Mouse (Mus musculus): ENCODE measurements around the gene Tesc. TPM values are rescaled to one million over a fixed set of nuclear protein-coding genes. Genes with fewer than 3 reads are reported as not detected.
A peak's percentile ranks its signal among the peaks of the same experiment; 100 is the strongest.

Gene Tesc
- polyA plus RNA-seq, 2 experiments = 2.2 to 8.6 TPM

GRCm38 (mm10) chr5:118108124-118108793, 80.7 kb downstream of the Tesc start:
- Histone ChIP-seq H3K27ac (replicated peaks; ENCODE audit: low read depth, low read length) (no peak overlapping the region), H3K9me3 (ENCODE audit: control insufficient read depth, low read length) (no peaks in the 10 kb centered on the region), H3K4me2 (replicated peaks; ENCODE audit: low read depth, low read length, severe bottlenecking) (no peak overlapping the region), H3K36me3 (ENCODE audit: control insufficient read depth, insufficient read depth, low read length) (peaks cover 62% of the 10 kb centered on the region), H3K27me3 (ENCODE audit: control insufficient read depth, insufficient read depth, low read length) (no peaks in the 10 kb centered on the region), H3K4me3 (replicated peaks; ENCODE audit: low read length) (no peak overlapping the region), H3K9ac (ENCODE audit: low read depth, low read length, severe bottlenecking) (no peak overlapping the region), H3K4me1 (ENCODE audit: control insufficient read depth, insufficient read depth, low read length) (0 out of 2 replicates have a peak, but pooled peaks cover 7% of the 10 kb centered on the region)
- 86% methylated on average over 17 of the region's 17 CpGs for WGBS
- ATAC-seq (ENCODE audit: low FRiP score, low read depth) = no peak
- peak; percentile 54 for DNase-seq (ENCODE audit: low spot score)
- no peak for TF ChIP-seq POLR2A (IDR thresholded peaks at IDR 0.05; ENCODE audit: borderline replicate concordance, extremely low read depth, insufficient read depth, insufficient read length)

DNA sequence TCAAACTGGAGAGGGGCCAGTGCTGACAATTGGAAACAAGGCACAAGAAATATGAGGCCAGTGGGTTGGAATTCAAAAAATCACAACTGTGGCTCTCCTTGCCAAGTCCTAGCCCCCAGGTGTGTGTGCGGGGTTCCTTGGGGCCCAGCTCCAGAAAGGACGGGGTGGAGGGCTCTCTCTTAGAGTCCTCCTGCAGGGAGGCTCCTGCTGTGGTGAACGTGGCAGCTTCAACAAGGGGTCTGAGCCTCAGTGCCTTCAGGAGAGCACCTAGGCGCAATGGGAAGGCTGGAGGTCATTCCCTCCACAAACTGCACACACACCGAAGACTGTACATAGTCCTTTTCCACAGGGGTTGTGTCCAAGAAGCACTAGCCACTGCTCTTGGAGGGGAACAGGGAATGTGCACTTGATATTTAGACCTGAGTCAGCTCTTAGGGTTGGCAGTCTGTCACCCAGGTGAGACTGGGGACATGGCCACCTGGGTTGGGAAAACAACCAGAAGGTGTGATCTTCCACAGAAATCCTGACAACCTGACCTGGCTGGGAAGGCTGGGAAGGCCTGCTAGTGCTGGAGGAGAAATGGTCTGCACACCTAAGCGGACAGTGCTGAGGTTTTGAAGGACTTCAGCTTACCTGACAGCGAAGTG, 81.4 kb downstream of the Tesc start:
- no peak for ATAC-seq (ENCODE audit: low FRiP score, low read depth)
- TF ChIP-seq POLR2A (IDR thresholded peaks at IDR 0.05; ENCODE audit: borderline replicate concordance, extremely low read depth, insufficient read depth, insufficient read length) = no peak
- H3K9ac ChIP-seq (ENCODE audit: low read depth, low read length, severe bottlenecking) = no peak overlapping the region
- no peak overlapping the region for H3K4me2 ChIP-seq (replicated peaks; ENCODE audit: low read depth, low read length, severe bottlenecking)
- H3K9me3 ChIP-seq (ENCODE audit: control insufficient read depth, low read length) = no peaks in the 10 kb centered on the region
- H3K27ac ChIP-seq (replicated peaks; ENCODE audit: low read depth, low read length) = no peak overlapping the region
- no peak overlapping the region for H3K4me3 ChIP-seq (replicated peaks; ENCODE audit: low read length)
- H3K36me3 ChIP-seq (ENCODE audit: control insufficient read depth, insufficient read depth, low read length) = peaks cover 61% of the 10 kb centered on the region
- 79% methylated on average over 7 of the region's 7 CpGs for whole genome bisulfite sequencing
- H3K27me3 ChIP-seq (ENCODE audit: control insufficient read depth, insufficient read depth, low read length) = no peaks in the 10 kb centered on the region
- 0 out of 2 replicates have a peak, but pooled peaks cover 7% of the 10 kb centered on the region for H3K4me1 ChIP-seq (ENCODE audit: control insufficient read depth, insufficient read depth, low read length)
- DNase-seq (ENCODE audit: low spot score) = no peak

Other genes with a start within 250 kb of the Tesc start
- gene Nos1, start 246.7 kb upstream of the Tesc start, polyA plus RNA-seq (2012; rRNA removed) = 0.41 and 0.45 TPM in 2 replicates
- 0.32 and 0.70 TPM in 2 replicates for gene Nos1, start 246.7 kb upstream of the Tesc start, polyA plus RNA-seq (2014; fragmentation: Nextera tagmentation; extraction: Ambion mirVana)
- gene Fbxo21, start 51.0 kb upstream of the Tesc start, polyA plus RNA-seq (2012; rRNA removed) = 52.5 and 67.0 TPM in 2 replicates
- 44.2 and 56.4 TPM in 2 replicates for gene Fbxo21, start 51.0 kb upstream of the Tesc start, polyA plus RNA-seq (2014; fragmentation: Nextera tagmentation; extraction: Ambion mirVana)
- gene Fbxw8, start 127.7 kb downstream of the Tesc start, polyA plus RNA-seq (2012; rRNA removed) = 55.2 and 65.3 TPM in 2 replicates
- gene Fbxw8, start 127.7 kb downstream of the Tesc start, polyA plus RNA-seq (2014; fragmentation: Nextera tagmentation; extraction: Ambion mirVana) = 27.9 and 30.4 TPM in 2 replicates
- 0.11 and 0.18 TPM in 2 replicates for gene Hrk, start 136.9 kb downstream of the Tesc start, polyA plus RNA-seq (2012; rRNA removed)
- gene Hrk, start 136.9 kb downstream of the Tesc start, polyA plus RNA-seq (2014; fragmentation: Nextera tagmentation; extraction: Ambion mirVana) = 0.06 and 0.11 TPM in 2 replicates
- 31.4 and 41.2 TPM in 2 replicates for gene Rnft2, start 217.4 kb downstream of the Tesc start, polyA plus RNA-seq (2012; rRNA removed)
- gene Rnft2, start 217.4 kb downstream of the Tesc start, polyA plus RNA-seq (2014; fragmentation: Nextera tagmentation; extraction: Ambion mirVana) = 3.1 and 3.7 TPM in 2 replicates
- 13.8 and 16.8 TPM in 2 replicates for gene 2410131K14Rik, start 217.5 kb downstream of the Tesc start, polyA plus RNA-seq (2012; rRNA removed)
- gene 2410131K14Rik, start 217.5 kb downstream of the Tesc start, polyA plus RNA-seq (2014; fragmentation: Nextera tagmentation; extraction: Ambion mirVana) = 10.4 and 11.4 TPM in 2 replicates

Data from limb, embryonic 14.5 days (tissue).